Mouse (Mus musculus) activated CD4-positive, CD25-positive, alpha-beta regulatory T cell, adult 4 months (primary cell): ENCODE measurements around the gene Gng10. TPM values are rescaled to one million over a fixed set of nuclear protein-coding genes. Genes with fewer than 3 reads are reported as not detected.

Source experiments
- ATAC-seq: one replicate; pipeline ENCODE4 v1.8.0; 2017
- polyA plus RNA-seq, 2 experiments: library from polyadenylated mRNA; unstranded; fragments of 100-300 nt; shearing (Covaris generic); gene quantifications; one replicate each; pipeline ENCODE4 v1.2.1; 2017

Gng10 gene
- polyA plus RNA-seq, 2 experiments from 2014 or later, result 173 to 174 TPM

DNA sequence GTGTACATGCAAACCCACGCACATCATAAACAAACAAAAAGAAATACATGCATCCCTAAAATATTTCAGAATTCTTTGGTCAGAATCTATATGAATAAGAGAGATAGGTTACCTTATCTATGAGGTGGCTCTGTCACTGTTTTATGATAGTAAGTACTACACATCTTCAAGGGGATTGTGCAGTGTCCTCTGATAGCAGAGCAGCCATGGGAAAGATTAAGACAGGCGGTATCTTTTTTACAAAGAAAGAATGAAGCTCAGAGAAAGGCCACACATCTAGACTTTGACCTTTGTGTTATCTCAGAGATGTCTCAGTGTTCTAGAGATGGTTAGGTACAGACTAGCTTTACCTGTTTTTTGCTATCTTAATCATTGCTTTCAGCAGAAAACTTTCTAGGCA lies 18.0 kb upstream of the Gng10 start:
- no peak for ATAC-seq

GRCm38 (mm10) chr4:59034325-59034917 lies 467 bp upstream of the Gng10 start:
- no peak for ATAC-seq

- no peak for ATAC-seq
These were observed 980 bp downstream of the Gng10 start for GRCm38 (mm10) chr4:59035786-59036350.

- peak; percentile 40 for ATAC-seq
These were observed 1.7 kb downstream of the Gng10 start for GRCm38 (mm10) chr4:59036490-59037127.

DNA sequence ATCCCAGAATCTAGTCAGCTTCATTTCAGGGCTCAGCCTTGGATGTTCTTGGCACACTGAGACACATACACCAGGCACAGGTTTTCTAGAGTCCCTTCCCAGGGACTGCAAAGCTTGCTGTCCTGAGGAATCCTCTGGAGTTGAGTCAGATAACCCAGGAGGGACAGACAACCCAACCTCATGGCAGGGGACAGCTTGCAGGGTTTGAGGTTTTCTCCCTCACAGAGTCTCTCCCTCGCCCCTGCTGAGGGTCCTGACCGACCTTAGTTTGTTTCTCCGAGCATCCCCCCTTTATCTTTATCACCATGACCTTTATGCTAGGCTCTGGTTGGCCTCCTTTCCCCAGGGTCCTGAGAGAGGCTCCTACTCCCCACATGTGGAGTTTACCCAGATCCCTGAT lies 2.6 kb downstream of the Gng10 start:
- no peak for ATAC-seq

GRCm38 (mm10) chr4:59040397-59041287 lies 5.8 kb downstream of the Gng10 start:
- no peak for ATAC-seq

GRCm38 (mm10) chr4:59043074-59043473 lies 8.2 kb downstream of the Gng10 start:
- ATAC-seq, result no peak

DNA sequence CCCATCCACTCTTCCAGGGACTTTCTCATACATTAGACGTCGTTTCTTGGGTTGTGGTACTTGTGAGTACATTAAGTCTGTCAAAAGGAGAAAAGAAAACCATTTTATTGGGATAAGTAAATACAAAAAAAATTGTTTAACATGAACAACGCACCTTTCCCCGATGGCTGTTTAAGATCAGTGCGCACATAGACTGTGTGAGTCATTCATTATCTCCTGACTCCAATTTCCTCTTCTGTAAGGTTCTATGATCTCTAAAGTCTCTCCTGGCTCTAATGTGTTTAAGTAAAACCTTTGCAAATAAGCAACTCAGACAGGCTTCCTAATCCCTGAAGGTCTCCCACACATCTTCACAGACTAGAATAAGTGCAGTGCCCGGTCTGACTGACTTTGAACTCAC lies 9.0 kb downstream of the Gng10 start:
- ATAC-seq, result no peak

DNA sequence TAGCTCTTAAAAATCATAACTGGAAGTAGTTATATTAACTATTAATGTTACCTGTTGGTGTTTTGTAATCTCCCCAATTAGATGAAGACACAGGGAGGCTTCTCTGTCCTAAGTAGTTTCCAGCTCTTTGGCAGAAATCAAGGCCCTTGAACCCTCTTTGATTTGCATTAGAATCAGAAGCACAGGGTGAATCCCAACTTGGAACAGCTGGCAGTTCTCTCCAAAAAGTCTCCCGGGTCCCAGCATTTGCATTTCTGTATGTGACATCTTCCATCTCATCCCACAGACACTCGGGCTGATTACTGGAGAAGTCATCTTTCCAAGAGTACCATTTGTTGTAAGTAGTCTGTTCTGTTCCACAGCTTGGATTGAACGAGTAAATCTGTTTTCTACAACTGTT lies 12.3 kb downstream of the Gng10 start:
- ATAC-seq, result no peak

DNA sequence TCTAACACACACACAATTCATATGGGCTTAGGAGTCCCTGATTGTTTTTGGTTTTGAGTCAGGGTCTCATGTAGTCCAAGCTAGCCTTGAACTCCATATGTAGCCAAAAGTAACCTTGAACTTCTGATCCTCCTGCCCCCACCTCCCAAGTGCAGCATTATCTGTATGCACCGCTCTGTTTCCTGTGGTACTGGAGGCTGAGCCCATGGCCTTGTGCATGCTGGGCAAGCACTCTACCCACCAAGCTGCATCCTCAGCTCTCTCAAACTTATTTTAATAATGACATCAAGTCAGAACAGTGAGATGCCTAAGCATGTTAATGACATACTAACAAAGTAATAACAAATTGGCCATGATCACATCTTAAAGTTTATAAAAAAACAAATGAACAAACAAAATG lies 16.2 kb downstream of the Gng10 start:
- no peak for ATAC-seq

- no peak for ATAC-seq
These were observed 23.0 kb downstream of the Gng10 start for GRCm38 (mm10) chr4:59057929-59058328.

GRCm38 (mm10) chr4:59062526-59062925 lies 27.6 kb downstream of the Gng10 start:
- no peak for ATAC-seq

DNA sequence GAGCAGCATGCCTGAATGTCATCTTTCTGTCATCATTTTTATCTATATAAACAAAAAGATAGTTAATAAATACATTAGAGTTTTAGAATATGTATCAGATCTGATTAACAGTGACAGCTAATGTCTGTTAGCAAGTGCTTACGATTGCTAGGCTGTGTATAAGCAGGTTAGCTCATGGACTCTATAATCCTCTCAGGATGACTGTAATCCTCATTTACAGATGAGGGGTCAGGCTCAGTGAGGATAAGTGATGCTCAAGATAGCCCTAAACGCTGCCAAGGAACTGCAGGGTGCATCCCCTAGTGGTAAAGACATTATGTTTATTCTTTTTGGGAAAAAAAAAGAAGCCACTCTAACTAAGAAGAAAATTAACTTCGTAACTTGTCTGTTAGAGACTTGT lies 34.4 kb downstream of the Gng10 start:
- ATAC-seq, result no peak

- no peak for ATAC-seq
These were observed 48.5 kb downstream of the Gng10 start for GRCm38 (mm10) chr4:59083430-59083829.

DNA sequence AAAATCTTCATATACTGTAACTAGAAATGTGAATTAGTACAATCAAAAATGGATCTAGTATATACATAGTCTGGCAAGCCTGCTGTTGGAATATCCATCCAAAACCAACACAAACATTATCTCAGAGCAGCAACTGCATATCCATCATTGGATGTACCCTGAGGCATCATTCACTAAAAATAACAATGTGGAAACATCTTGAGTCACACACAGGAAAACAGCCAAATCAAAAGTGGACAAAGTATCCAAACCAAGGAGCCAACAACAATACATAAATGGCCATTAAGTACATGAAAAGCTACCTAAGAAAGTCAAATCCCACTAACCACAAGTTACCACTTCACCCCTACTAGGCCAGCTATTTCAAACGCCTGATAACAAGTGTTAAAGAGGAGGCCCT lies 54.5 kb downstream of the Gng10 start:
- no peak for ATAC-seq

Other genes with a start within 250 kb of the Gng10 start
- under 1 TPM in 1 of 2 experiments, not detected in 1; 0.24 TPM for gene Olfr267, start 247.4 kb upstream of the Gng10 start, polyA plus RNA-seq
- 10 to 100 TPM; 24.3 to 25.1 TPM for gene Ecpas, start 122.3 kb upstream of the Gng10 start, polyA plus RNA-seq
- not detected for gene Zkscan16, start 91.5 kb upstream of the Gng10 start, polyA plus RNA-seq
- gene Ptgr1, start 48.0 kb upstream of the Gng10 start, polyA plus RNA-seq, result under 1 TPM; 0.62 to 0.80 TPM
- gene Dnajc25, start 40.0 kb upstream of the Gng10 start, polyA plus RNA-seq, result 1 to 10 TPM in 1 of 2 experiments, under 1 TPM in 1; 0.56 to 1.0 TPM
- gene Gm20503, start 31.9 kb upstream of the Gng10 start, polyA plus RNA-seq, result not detected
- not detected for gene AI481877, start 103.9 kb downstream of the Gng10 start, polyA plus RNA-seq
- 10 to 100 TPM; 17.5 to 19.7 TPM for gene Ugcg, start 154.2 kb downstream of the Gng10 start, polyA plus RNA-seq